Mouse (Mus musculus) lung, postnatal 0 days (tissue): Measurements from ENCODE around the gene Olfr1193.

Experiments
- CTCF ChIP-seq: IDR thresholded peaks from 2 replicates; pipeline ENCODE4 v1.5.1; 2016; ENCODE audit warnings: antibody characterized with exemption, mild to moderate bottlenecking
- EP300 ChIP-seq: IDR thresholded peaks from 2 replicates; pipeline ENCODE4 v1.6.1; 2016; ENCODE audit warnings: antibody characterized with exemption, mild to moderate bottlenecking, control low read depth

DNA sequence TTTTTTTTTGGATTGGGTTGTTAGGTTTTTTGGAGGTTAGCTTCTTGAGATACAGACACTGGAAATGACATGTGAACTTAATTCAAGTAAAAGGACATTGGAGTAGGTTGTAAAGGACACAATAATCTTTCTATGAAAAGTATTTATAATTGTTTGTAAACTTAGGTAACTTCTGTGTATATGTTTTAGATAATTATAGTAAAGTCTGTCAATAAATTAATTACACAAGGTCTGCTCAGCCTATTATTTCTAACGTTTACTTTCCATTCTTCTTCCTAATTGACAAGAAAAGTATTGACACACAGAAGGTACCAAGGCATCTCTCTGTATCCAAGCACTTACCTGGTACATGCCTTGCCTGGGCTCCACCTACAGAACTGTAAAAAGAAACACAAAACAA is 27.2 kb upstream of the Olfr1193 start, which contains the start of gene Olfr1192-ps1:
- TF ChIP-seq CTCF (no peak), EP300 (no peak)
